Mouse (Mus musculus): ENCODE results near the gene Polg. TPM values are rescaled to one million over a fixed set of nuclear protein-coding genes. Genes with fewer than 3 reads are reported as not detected.
A peak's percentile ranks its signal among the peaks of the same experiment; 100 is the strongest.

Gene Polg
- polyA plus RNA-seq, 1 experiment from 2014 or later = 22.0 TPM

DNA sequence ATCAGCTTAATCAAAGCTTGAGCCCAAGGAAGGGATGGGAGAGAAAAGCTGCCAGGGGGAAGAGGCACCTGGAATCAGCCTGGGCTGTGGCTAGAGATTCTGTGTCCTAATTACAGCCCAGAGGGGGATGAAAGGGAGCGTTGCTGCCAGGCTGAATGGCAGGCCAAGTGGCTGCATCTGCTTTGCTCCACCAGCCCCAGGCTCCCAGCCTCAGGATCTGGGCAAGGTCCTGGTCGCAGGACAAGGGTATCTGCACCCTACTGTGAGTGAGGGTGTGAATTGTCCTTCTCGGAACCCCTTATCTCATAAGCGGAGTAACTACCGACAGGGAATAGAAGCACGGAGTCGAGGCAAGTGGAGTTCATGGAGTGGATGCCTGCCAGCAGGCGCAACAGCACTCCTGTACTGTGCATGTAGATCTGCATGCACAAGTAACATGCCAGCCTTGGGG is 35.4 kb upstream of the Polg start:
- H3K27ac ChIP-seq = peak overlapping the region; percentile 97
- no peaks in the 10 kb centered on the region for H3K9me3 ChIP-seq
- H3K9ac ChIP-seq (replicated peaks) = peak overlapping the region; percentile 99
- WGBS = 3% methylated on average over 8 of the region's 8 CpGs
- peak overlapping the region; percentile 90 for H3K4me2 ChIP-seq (replicated peaks)
- peaks cover 77% of the 10 kb centered on the region for H3K4me1 ChIP-seq (replicated peaks)
- H3K4me3 ChIP-seq (replicated peaks) = peak overlapping the region; percentile 86
- no peaks in the 10 kb centered on the region for H3K36me3 ChIP-seq
- peaks cover 51% of the 10 kb centered on the region for H3K27me3 ChIP-seq
- no peak for ATAC-seq

DNA sequence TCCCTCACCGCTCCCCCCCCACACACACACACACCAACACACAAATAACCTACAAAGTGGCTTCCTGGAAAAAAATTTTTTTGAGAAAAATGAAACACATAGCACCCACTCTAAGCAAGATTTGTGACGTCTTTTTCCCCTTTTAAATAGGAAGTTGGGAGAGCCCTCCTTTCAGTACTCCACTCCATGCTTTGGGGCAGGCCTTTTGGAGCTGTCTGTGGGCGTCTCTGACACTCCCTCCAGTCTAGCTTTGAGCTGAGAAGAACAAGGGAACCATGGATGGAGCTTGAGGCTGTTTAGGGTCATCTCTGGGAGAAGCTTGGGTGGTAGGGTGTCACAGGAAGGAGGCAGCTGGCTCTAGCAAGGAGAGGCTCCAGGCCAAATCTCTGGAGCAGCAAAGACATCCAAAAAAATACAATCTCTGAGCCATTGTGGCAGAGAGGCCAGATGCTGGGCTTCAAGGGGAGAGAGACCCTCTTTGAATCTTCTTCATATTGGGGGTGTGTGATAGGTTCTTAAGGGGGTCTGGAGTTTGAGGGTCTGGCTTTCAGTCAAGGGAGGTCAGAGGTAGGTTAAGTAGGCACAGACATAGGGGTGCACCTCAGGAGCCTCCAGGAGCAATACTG is 34.6 kb upstream of the Polg start:
- Histone ChIP-seq H3K4me3 (replicated peaks) (peak overlapping the region; percentile 86), H3K4me1 (replicated peaks) (peaks cover 75% of the 10 kb centered on the region), H3K27me3 (peaks cover 54% of the 10 kb centered on the region), H3K4me2 (replicated peaks) (peak overlapping the region; percentile 90), H3K36me3 (no peaks in the 10 kb centered on the region), H3K27ac (peak overlapping the region; percentile 97), H3K9me3 (no peaks in the 10 kb centered on the region), H3K9ac (replicated peaks) (peak overlapping the region; percentile 99)
- no peak for ATAC-seq
- 1% methylated on average over 3 of the region's 3 CpGs for WGBS

- H3K4me3 ChIP-seq (replicated peaks) = peak overlapping the region; percentile 86
- no peaks in the 10 kb centered on the region for H3K36me3 ChIP-seq
- no peaks in the 10 kb centered on the region for H3K9me3 ChIP-seq
- peak overlapping the region; percentile 90 for H3K4me2 ChIP-seq (replicated peaks)
- under 1% methylated on average over 69 of the region's 72 CpGs for WGBS
- H3K27ac ChIP-seq = peak overlapping the region; percentile 97
- H3K27me3 ChIP-seq = peaks cover 61% of the 10 kb centered on the region
- peak; percentile 70 for ATAC-seq
- peak overlapping the region; percentile 99 for H3K9ac ChIP-seq (replicated peaks)
- peaks cover 74% of the 10 kb centered on the region for H3K4me1 ChIP-seq (replicated peaks)
Measured at GRCm38 (mm10) chr7:79499596-79500570, 33.7 kb upstream of the Polg start.

- peaks cover 72% of the 10 kb centered on the region for H3K4me1 ChIP-seq (replicated peaks)
- H3K4me3 ChIP-seq (replicated peaks) = peak overlapping the region; percentile 86
- peaks cover 69% of the 10 kb centered on the region for H3K27me3 ChIP-seq
- H3K36me3 ChIP-seq = no peaks in the 10 kb centered on the region
- peak overlapping the region; percentile 99 for H3K9ac ChIP-seq (replicated peaks)
- H3K4me2 ChIP-seq (replicated peaks) = peak overlapping the region; percentile 90
- peak; percentile 6 for ATAC-seq
- H3K9me3 ChIP-seq = no peaks in the 10 kb centered on the region
- H3K27ac ChIP-seq = peak overlapping the region; percentile 97
- under 1% methylated on average over 35 of the region's 35 CpGs for WGBS
Measured at GRCm38 (mm10) chr7:79498965-79499595, 32.9 kb upstream of the Polg start.

DNA sequence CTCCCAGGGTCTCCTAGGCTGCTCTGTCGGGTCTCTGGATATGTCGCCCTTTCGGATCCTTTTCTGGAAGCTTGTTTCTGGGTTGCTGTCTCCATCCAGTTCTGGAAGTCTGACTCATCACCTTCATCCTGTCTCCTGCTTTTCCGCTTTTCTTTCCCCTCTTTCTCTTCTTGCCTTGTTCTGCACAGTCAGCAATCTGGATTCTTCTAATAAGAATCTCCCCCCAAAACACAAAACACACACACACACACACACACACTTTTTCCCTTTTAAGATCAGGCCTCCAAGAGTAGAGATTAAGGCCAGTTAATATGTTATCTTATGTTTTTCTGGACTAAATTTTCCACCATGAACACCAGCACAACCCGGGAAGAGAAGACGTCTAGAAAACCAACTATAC is 32.2 kb upstream of the Polg start:
- Histone ChIP-seq H3K9ac (replicated peaks) (peak overlapping the region; percentile 37), H3K36me3 (no peaks in the 10 kb centered on the region), H3K4me2 (replicated peaks) (peak overlapping the region; percentile 90), H3K27me3 (peaks cover 64% of the 10 kb centered on the region), H3K4me1 (replicated peaks) (peaks cover 66% of the 10 kb centered on the region), H3K27ac (peak overlapping the region; percentile 97), H3K4me3 (replicated peaks) (peak overlapping the region; percentile 86), H3K9me3 (no peaks in the 10 kb centered on the region)
- 7% methylated on average over 6 of the region's 6 CpGs for WGBS
- ATAC-seq = no peak

DNA sequence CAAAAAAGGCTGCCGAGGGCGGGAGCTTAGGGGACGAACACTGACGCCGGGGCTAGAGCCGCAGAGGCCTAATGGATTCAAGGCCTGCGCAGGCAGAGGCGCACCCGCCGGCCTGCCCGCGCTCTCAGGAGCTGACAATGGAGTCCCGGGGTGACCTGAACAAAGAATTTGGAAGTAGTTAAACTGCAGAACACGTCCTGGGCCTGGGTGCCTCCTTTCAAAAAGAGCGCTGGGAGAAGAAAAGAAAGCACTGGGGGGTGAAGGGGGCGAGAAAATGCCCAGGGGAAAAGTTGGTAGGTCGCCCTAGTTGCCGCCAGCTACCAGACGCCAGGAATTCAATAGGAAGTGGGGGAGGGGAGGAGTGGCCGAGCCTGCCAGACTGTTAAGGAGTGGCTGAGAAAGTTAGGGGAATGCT is 31.5 kb upstream of the Polg start:
- peak overlapping the region; percentile 86; the same call in 1 of the 2 replicates for H3K4me3 ChIP-seq (replicated peaks)
- H3K36me3 ChIP-seq = no peaks in the 10 kb centered on the region
- H3K27me3 ChIP-seq = peaks cover 62% of the 10 kb centered on the region
- H3K4me1 ChIP-seq (replicated peaks) = peaks cover 59% of the 10 kb centered on the region
- H3K4me2 ChIP-seq (replicated peaks) = peak overlapping the region; percentile 90
- H3K9me3 ChIP-seq = no peaks in the 10 kb centered on the region
- peak; percentile 19; the same call in 1 of the 2 replicates for ATAC-seq
- whole genome bisulfite sequencing = 2% methylated on average over 20 of the region's 20 CpGs
- H3K27ac ChIP-seq = peak overlapping the region; percentile 97
- peak overlapping the region; percentile 49 for H3K9ac ChIP-seq (replicated peaks)

GRCm38 (mm10) chr7:79496816-79497328 is 30.7 kb upstream of the Polg start:
- peak overlapping the region; percentile 97 for H3K27ac ChIP-seq
- no peaks in the 10 kb centered on the region for H3K36me3 ChIP-seq
- peaks cover 54% of the 10 kb centered on the region for H3K27me3 ChIP-seq
- 6% methylated on average over 9 of the region's 9 CpGs for WGBS
- H3K4me1 ChIP-seq (replicated peaks) = peaks cover 51% of the 10 kb centered on the region
- no peaks in the 10 kb centered on the region for H3K9me3 ChIP-seq
- H3K9ac ChIP-seq (replicated peaks) = peak overlapping the region; percentile 49
- H3K4me2 ChIP-seq (replicated peaks) = peak overlapping the region; percentile 90
- no peak for ATAC-seq
- H3K4me3 ChIP-seq (replicated peaks) = 0 out of 2 replicates have a peak overlapping the region, but pooled peaks have one; percentile 29

DNA sequence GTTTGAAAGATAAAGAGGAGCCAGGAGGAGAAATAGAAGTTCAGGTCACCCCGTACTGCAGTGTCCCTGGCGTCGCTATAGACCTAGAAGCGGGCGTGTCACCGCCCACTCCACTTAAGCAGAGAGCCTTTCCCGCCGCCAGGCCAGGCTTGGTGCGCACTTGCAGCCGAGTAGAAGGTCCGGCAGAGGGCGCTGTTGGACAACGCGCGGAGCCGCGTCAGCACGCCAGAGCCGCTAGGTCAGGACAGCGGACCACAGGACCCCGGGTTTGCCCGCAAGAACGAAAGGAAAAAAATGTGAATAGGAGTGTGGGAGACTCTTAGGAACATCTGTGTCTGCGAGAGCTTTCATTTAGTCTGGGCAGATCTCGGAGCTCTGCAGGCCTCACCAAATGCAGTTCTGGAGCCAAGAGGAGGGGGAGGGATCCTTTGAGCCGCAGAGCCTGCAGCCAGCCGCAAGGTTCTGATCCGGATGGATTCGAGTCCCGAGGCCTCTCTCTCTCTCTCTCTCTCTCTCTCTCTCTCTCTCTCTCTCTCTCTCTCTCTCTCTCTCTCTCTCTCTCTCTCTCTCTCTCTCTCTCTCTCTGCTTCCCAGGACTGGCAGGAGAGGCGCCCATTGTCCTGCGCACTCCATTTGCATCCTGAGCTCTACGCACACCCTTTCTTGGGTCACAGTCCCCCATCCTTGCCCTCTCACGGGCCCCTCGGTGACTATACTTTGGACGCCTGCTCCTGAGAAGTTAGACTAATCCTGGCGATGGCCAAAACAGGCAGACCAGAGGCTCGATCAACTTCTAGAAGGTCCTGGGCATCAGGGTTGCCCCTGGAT is 30.0 kb upstream of the Polg start:
- Histone ChIP-seq H3K4me2 (replicated peaks) (peak overlapping the region; percentile 90), H3K4me3 (replicated peaks) (peak overlapping the region; percentile 29)

GRCm38 (mm10) chr7:79493915-79494314 is 27.8 kb upstream of the Polg start:
- no peak overlapping the region for H3K27ac ChIP-seq
- peaks cover 33% of the 10 kb centered on the region for H3K4me1 ChIP-seq (replicated peaks)
- peaks cover 41% of the 10 kb centered on the region for H3K27me3 ChIP-seq
- no peak overlapping the region for H3K4me3 ChIP-seq (replicated peaks)
- no peaks in the 10 kb centered on the region for H3K9me3 ChIP-seq
- no peak for ATAC-seq
- WGBS = 8% methylated on average over 8 of the region's 8 CpGs
- no peak overlapping the region for H3K4me2 ChIP-seq (replicated peaks)
- no peaks in the 10 kb centered on the region for H3K36me3 ChIP-seq
- H3K9ac ChIP-seq (replicated peaks) = no peak overlapping the region

More for the DNA sequence above, 30.0 kb upstream of the Polg start:
- under 1% methylated on average over 38 of the region's 38 CpGs for WGBS
- peak overlapping the region; percentile 49; the same call in 1 of the 2 replicates for H3K9ac ChIP-seq (replicated peaks)
- peak overlapping the region; percentile 97 for H3K27ac ChIP-seq
- H3K36me3 ChIP-seq = no peaks in the 10 kb centered on the region
- H3K9me3 ChIP-seq = no peaks in the 10 kb centered on the region
- peaks cover 47% of the 10 kb centered on the region for H3K27me3 ChIP-seq
- H3K4me1 ChIP-seq (replicated peaks) = peaks cover 44% of the 10 kb centered on the region
- peak; percentile 61 for ATAC-seq

- 55% methylated on average over 10 of the region's 10 CpGs for WGBS
- no peak overlapping the region for H3K4me3 ChIP-seq (replicated peaks)
- no peak for ATAC-seq
- H3K36me3 ChIP-seq = no peaks in the 10 kb centered on the region
- no peak overlapping the region for H3K27ac ChIP-seq
- H3K4me2 ChIP-seq (replicated peaks) = no peak overlapping the region
- no peak overlapping the region for H3K9ac ChIP-seq (replicated peaks)
- no peaks in the 10 kb centered on the region for H3K4me1 ChIP-seq (replicated peaks)
- H3K27me3 ChIP-seq = peaks cover 3% of the 10 kb centered on the region; the same call in 1 of the 2 replicates
- H3K9me3 ChIP-seq = no peaks in the 10 kb centered on the region
Measured at GRCm38 (mm10) chr7:79486528-79486927, 20.4 kb upstream of the Polg start.
